ENCODE assay signal across 9 mouse cellular contexts in genomic region chr6:31597136-31597460, GRCm38 (mm10). TPM values are rescaled to one million over a fixed set of nuclear protein-coding genes. Genes with fewer than 3 reads are reported as not detected.
DNase-seq lines count a peak whose midpoint lies in the region; ATAC-seq and TF ChIP-seq lines count a peak whose summit lies in the region.
"Had no signal": no experiment of that assay in that cellular context is flagged by ENCODE, and none has a peak within 500 bp of the region (broad histone marks: within the 10 kb centered on the region; RNA-seq: fewer than 3 reads in every experiment).

No protein-coding gene starts in this region.

- ATAC-seq in lung, embryonic 16.5 days (ENCODE audit: low read depth): no peak
- ATAC-seq in stomach, embryonic 15.5 days (ENCODE audit: insufficient read depth, low FRiP score, low read depth): no peak
- ATAC-seq: Patski had no signal

- no peak for TF ChIP-seq CTCF in lung, adult 2 months (IDR thresholded peaks at IDR 0.05; ENCODE audit: insufficient read depth, low read length)

- H3K4me2 ChIP-seq in lung, embryonic 16.5 days (ENCODE audit: low read depth, low read length): no peak overlapping the region
- no peak overlapping the region for H3K4me2 ChIP-seq in stomach, embryonic 15.5 days

- no peaks in the 10 kb centered on the region for H3K36me3 ChIP-seq in heart, embryonic 10.5 days
- H3K36me3 ChIP-seq in lung, embryonic 16.5 days (ENCODE audit: control insufficient read depth, insufficient read depth, low read length): no peaks in the 10 kb centered on the region
- H3K36me3 ChIP-seq in limb, embryonic 10.5 days: no peaks in the 10 kb centered on the region
- H3K36me3 ChIP-seq in stomach, embryonic 15.5 days: no peaks in the 10 kb centered on the region

- no peaks in the 10 kb centered on the region for H3K27me3 ChIP-seq in heart, embryonic 10.5 days (ENCODE audit: insufficient read depth, poor library complexity, severe bottlenecking)
- no peaks in the 10 kb centered on the region for H3K27me3 ChIP-seq in lung, embryonic 16.5 days (ENCODE audit: control insufficient read depth, insufficient read depth, low read depth, low read length)
- H3K27me3 ChIP-seq in limb, embryonic 10.5 days (ENCODE audit: low read depth, poor library complexity, severe bottlenecking): no peaks in the 10 kb centered on the region
- no peaks in the 10 kb centered on the region for H3K27me3 ChIP-seq in stomach, embryonic 15.5 days (replicated peaks)
- H3K27me3 ChIP-seq: Patski had no signal

- H3K9me3 ChIP-seq in heart, embryonic 10.5 days: no peaks in the 10 kb centered on the region
- H3K9me3 ChIP-seq in lung, embryonic 16.5 days (ENCODE audit: control insufficient read depth, low read length): no peaks in the 10 kb centered on the region
- no peaks in the 10 kb centered on the region for H3K9me3 ChIP-seq in limb, embryonic 10.5 days (replicated peaks)
- H3K9me3 ChIP-seq in stomach, embryonic 15.5 days: no peaks in the 10 kb centered on the region

- DNase-seq in heart, embryonic 10.5 days (ENCODE audit: low spot score): no peak
- no peak for DNase-seq in heart, postnatal 4 days
- no peak for DNase-seq in lung, adult 2 months
- no peak for DNase-seq in limb, embryonic 10.5 days (ENCODE audit: low spot score)
- DNase-seq in testis, postnatal 10 days (ENCODE audit: low spot score): no peak
- no peak for DNase-seq in frontal cortex, postnatal 10 days (ENCODE audit: low spot score in 2 of 2)

- 0 out of 2 replicates have a peak overlapping the region, but pooled peaks have one; percentile 2 for H3K9ac ChIP-seq in lung, embryonic 16.5 days (ENCODE audit: low read length)
- H3K9ac ChIP-seq in stomach, embryonic 15.5 days: no peak overlapping the region

- H3K27ac ChIP-seq in heart, embryonic 10.5 days: peak overlapping the region; percentile 83
- peak overlapping the region; percentile 90 for H3K27ac ChIP-seq in lung, embryonic 16.5 days (ENCODE audit: low read length)
- H3K27ac ChIP-seq in limb, embryonic 10.5 days: peak overlapping the region; percentile 72; the same call in 1 of the 2 replicates
- peak overlapping the region; percentile 53; the same call in 1 of the 2 replicates for H3K27ac ChIP-seq in stomach, embryonic 15.5 days

- no peak for TF ChIP-seq POLR2A in lung, adult 2 months (IDR thresholded peaks at IDR 0.05; ENCODE audit: borderline replicate concordance, extremely low read depth, low read depth, low read length)

- 53% methylated on average over 4 of the region's 4 CpGs for WGBS in heart, embryonic 10.5 days
- 12% methylated on average over 4 of the region's 4 CpGs for WGBS in lung, embryonic 16.5 days
- WGBS in lung, adult 2 months: 46% methylated on average over 4 of the region's 4 CpGs
- WGBS in limb, embryonic 10.5 days: 45% methylated on average over 4 of the region's 4 CpGs
- WGBS in stomach, embryonic 15.5 days: 26% methylated on average over 4 of the region's 4 CpGs

- peaks cover 63% of the 10 kb centered on the region for H3K4me1 ChIP-seq in heart, embryonic 10.5 days
- H3K4me1 ChIP-seq in lung, embryonic 16.5 days (replicated peaks; ENCODE audit: control insufficient read depth, insufficient read depth, low read length): peaks cover 49% of the 10 kb centered on the region
- peaks cover 27% of the 10 kb centered on the region for H3K4me1 ChIP-seq in lung, adult 2 months (ENCODE audit: control insufficient read depth, insufficient read depth, low read length)
- H3K4me1 ChIP-seq in limb, embryonic 10.5 days: peaks cover 22% of the 10 kb centered on the region
- H3K4me1 ChIP-seq in stomach, embryonic 15.5 days: peaks cover 20% of the 10 kb centered on the region

- H3K4me3 ChIP-seq in heart, embryonic 10.5 days: no peak overlapping the region
- H3K4me3 ChIP-seq in lung, embryonic 16.5 days (ENCODE audit: low read length): no peak overlapping the region
- no peak overlapping the region for H3K4me3 ChIP-seq in lung, adult 2 months (replicated peaks; ENCODE audit: extremely low read depth, low read depth, low read length)
- no peak overlapping the region for H3K4me3 ChIP-seq in limb, embryonic 10.5 days
- no peak overlapping the region for H3K4me3 ChIP-seq in stomach, embryonic 15.5 days (replicated peaks)

RNA-seq across cellular contexts. Expression of gene Podxl, which starts 33.3 kb away (rescaled TPM):
- 47.6 and 62.0 TPM in 2 replicates for polyA plus RNA-seq in heart, embryonic 10.5 days (2016; fragmentation: Nextera tagmentation; extraction: Ambion mirVana)
- total RNA-seq in heart, postnatal 4 days (2021): 10 to 100 TPM; 68.6 to 78.1 TPM
- 35.0 and 37.4 TPM in 2 replicates for polyA plus RNA-seq in lung, embryonic 16.5 days (2015; fragmentation: Nextera tagmentation; extraction: Ambion mirVana)
- polyA plus RNA-seq in lung, adult 2 months (2012; rRNA removed): 190 and 236 TPM in 2 replicates
- 12.1 and 14.0 TPM in 2 replicates for polyA plus RNA-seq in limb, embryonic 10.5 days (2016; fragmentation: Nextera tagmentation; extraction: Ambion mirVana)
- polyA plus RNA-seq in stomach, embryonic 15.5 days (2015; fragmentation: Nextera tagmentation; extraction: Ambion mirVana): 26.9 and 27.1 TPM in 2 replicates
